Mouse (Mus musculus) limb, embryonic 12.5 days (tissue): ENCODE results near the gene Htr1f. TPM values are rescaled to one million over a fixed set of nuclear protein-coding genes. Genes with fewer than 3 reads are reported as not detected.

Experiments
- ATAC-seq: fragments of 200-750 bp; cut with Nextera tagmentation; 2 replicates; pipeline ENCODE4 v1.8.0; 2017; ENCODE audit warnings: low read depth, moderate TSS enrichment; ENCODE audit not compliant: insufficient number of reproducible peaks, insufficient read depth, low FRiP score, low TSS enrichment
- H3K27ac ChIP-seq: fragments of 300-500 bp; sonication (generic); 2 replicates; pipeline ENCODE4 v1.5.1; 2016; ENCODE audit warnings: mild to moderate bottlenecking, moderate library complexity
- H3K27me3 ChIP-seq: fragments of 300-500 bp; sonication (generic); 2 replicates; pipeline ENCODE4 v1.6.1; 2016; ENCODE audit warnings: mild to moderate bottlenecking, moderate library complexity
- H3K36me3 ChIP-seq: fragments of 300-500 bp; sonication (generic); 2 replicates; pipeline ENCODE4 v1.6.1; 2016; ENCODE audit warnings: mild to moderate bottlenecking, moderate library complexity
- H3K4me1 ChIP-seq: fragments of 300-500 bp; sonication (generic); replicated peaks from 2 replicates; pipeline ENCODE4 v1.6.1; 2016
- H3K4me2 ChIP-seq: fragments of 300-500 bp; sonication (generic); 2 replicates; pipeline ENCODE4 v1.6.1; 2016; ENCODE audit warnings: mild to moderate bottlenecking, moderate library complexity
- H3K4me3 ChIP-seq: fragments of 300-500 bp; sonication (generic); replicated peaks from 2 replicates; pipeline ENCODE4 v1.5.1; 2016; ENCODE audit warnings: mild to moderate bottlenecking
- H3K9ac ChIP-seq: fragments of 300-500 bp; sonication (generic); replicated peaks from 2 replicates; pipeline ENCODE4 v1.6.1; 2016; ENCODE audit warnings: mild to moderate bottlenecking, moderate library complexity
- H3K9me3 ChIP-seq: fragments of 300-500 bp; sonication (generic); 2 replicates; pipeline ENCODE4 v1.6.1; 2016; ENCODE audit warnings: mild to moderate bottlenecking, moderate library complexity
- WGBS: fragments of 180-500 bp; shearing (Covaris S2); methylation state at CpG from one replicate; pipeline ENCODE4 v1.1.7; 2016; 5-methylcytosine and 5-hydroxymethylcytosine counted together
- polyA plus RNA-seq: library from polyadenylated mRNA; unstranded; fragments of >200 nt; fragmentation: Nextera tagmentation; extraction: Ambion mirVana; gene quantifications from 2 replicates; pipeline ENCODE4 v1.2.1, GENCODE M21; 2016

The Htr1f gene
- polyA plus RNA-seq, 1 experiment from 2014 or later: 0.10 TPM

DNA sequence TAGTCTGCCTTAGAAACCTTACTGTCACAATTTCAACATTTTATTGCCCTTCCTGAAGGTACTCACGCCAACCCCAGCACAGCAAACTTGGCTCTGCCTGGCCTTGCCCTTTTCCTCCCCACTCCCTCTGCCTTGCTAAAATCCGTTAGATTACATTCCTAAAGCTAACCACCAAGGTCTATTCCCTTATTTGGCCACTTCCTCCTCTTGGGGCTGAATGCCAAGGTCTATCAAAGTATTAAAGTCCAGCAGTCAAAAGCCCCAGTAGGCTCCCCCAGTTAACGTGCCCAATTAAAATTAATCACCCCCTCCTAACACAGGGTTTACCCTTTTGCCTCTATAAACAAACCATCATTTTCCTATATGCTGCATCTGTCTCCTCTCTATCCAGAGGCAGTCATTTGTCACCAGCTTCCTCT lies 221.2 kb downstream of the Htr1f start:
- Histone ChIP-seq H3K9ac (no peak overlapping the region), H3K36me3 (no peaks in the 10 kb centered on the region), H3K4me1 (no peaks in the 10 kb centered on the region; the same call in 1 of the 2 replicates), H3K9me3 (0 out of 2 replicates have a peak, but pooled peaks cover 4% of the 10 kb centered on the region), H3K4me2 (no peak overlapping the region), H3K4me3 (no peak overlapping the region), H3K27ac (no peak overlapping the region), H3K27me3 (no peaks in the 10 kb centered on the region)
- peak; percentile 56; the same call in 1 of the 2 replicates for ATAC-seq
- 6% methylated on average over 3 of the region's 3 CpGs for WGBS

- Histone ChIP-seq H3K27me3 (no peaks in the 10 kb centered on the region), H3K27ac (no peak overlapping the region), H3K36me3 (no peaks in the 10 kb centered on the region), H3K9ac (no peak overlapping the region), H3K4me1 (no peaks in the 10 kb centered on the region; the same call in 1 of the 2 replicates), H3K4me2 (no peak overlapping the region), H3K4me3 (no peak overlapping the region), H3K9me3 (0 out of 2 replicates have a peak, but pooled peaks cover 4% of the 10 kb centered on the region)
- no peak for ATAC-seq
- WGBS: 65% methylated on average over 5 of the region's 5 CpGs
Observed at GRCm38 (mm10) chr16:64883896-64884295, 221.8 kb downstream of the Htr1f start.

DNA sequence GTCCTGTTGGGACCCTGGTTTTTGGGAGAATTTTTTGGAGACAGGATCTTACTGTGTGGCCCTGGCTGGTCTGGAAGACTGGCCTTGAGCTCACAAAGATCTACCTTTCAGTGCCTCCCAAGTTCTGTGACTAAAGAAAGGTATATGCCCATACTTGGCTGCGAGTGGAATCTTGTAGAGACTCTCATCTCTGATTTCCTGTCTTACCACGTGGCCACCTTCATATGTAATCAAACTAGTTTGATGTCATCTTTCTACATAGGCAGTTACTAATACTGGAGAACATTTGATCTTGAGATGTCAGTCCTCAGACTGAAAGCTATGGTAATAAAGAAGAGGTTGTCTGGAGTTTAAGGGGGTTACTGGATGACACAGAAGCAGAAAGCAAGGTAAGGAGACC lies 224.2 kb downstream of the Htr1f start:
- no peaks in the 10 kb centered on the region for H3K9me3 ChIP-seq
- H3K4me2 ChIP-seq: no peak overlapping the region
- no peak overlapping the region for H3K4me3 ChIP-seq
- no peaks in the 10 kb centered on the region; the same call in none of the 2 replicates for H3K4me1 ChIP-seq
- H3K27me3 ChIP-seq: no peaks in the 10 kb centered on the region
- no peak overlapping the region for H3K9ac ChIP-seq
- no peak for ATAC-seq
- H3K27ac ChIP-seq: no peak overlapping the region
- no peaks in the 10 kb centered on the region for H3K36me3 ChIP-seq
- WGBS: 81% methylated on average over 2 of the region's 2 CpGs

- no peak for ATAC-seq
- Histone ChIP-seq H3K4me1 (no peaks in the 10 kb centered on the region; the same call in none of the 2 replicates), H3K27ac (no peak overlapping the region), H3K27me3 (no peaks in the 10 kb centered on the region), H3K9me3 (no peaks in the 10 kb centered on the region), H3K9ac (no peak overlapping the region), H3K4me2 (no peak overlapping the region), H3K4me3 (no peak overlapping the region), H3K36me3 (no peaks in the 10 kb centered on the region)
- 88% methylated on average over 3 of the region's 3 CpGs for WGBS
Observed at GRCm38 (mm10) chr16:64880986-64881385, 224.7 kb downstream of the Htr1f start.

DNA sequence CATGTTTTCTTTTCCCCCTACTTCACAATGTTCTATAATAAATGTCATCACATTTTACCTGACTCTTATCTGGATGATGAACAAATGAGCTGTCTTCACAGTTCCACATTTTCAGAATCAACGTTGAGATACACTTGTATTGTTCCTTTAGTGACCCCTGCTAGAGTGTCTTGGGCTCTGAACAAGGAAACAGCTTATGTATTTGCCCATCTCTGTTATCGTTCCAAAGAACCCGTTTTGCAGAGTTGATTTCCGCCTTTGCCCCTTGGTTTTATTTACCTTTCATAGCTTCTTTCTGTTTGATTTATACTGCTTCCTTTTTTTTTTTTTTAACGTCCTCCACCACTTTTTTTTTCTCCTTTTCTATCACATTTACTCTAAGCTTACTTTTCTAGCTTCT lies 225.9 kb downstream of the Htr1f start:
- Histone ChIP-seq H3K4me2 (no peak overlapping the region), H3K9me3 (no peaks in the 10 kb centered on the region), H3K27ac (no peak overlapping the region), H3K4me1 (no peaks in the 10 kb centered on the region; the same call in none of the 2 replicates), H3K36me3 (no peaks in the 10 kb centered on the region), H3K9ac (no peak overlapping the region), H3K4me3 (no peak overlapping the region), H3K27me3 (no peaks in the 10 kb centered on the region)
- WGBS: 82% methylated on average over 5 of the region's 5 CpGs
- no peak for ATAC-seq

GRCm38 (mm10) chr16:64878611-64879132 lies 227.0 kb downstream of the Htr1f start:
- H3K27ac ChIP-seq: no peak overlapping the region

GRCm38 (mm10) chr16:64877314-64877713 lies 228.3 kb downstream of the Htr1f start:
- no peak overlapping the region for H3K4me3 ChIP-seq
- no peak overlapping the region for H3K27ac ChIP-seq
- H3K36me3 ChIP-seq: no peaks in the 10 kb centered on the region
- no peaks in the 10 kb centered on the region; the same call in 1 of the 2 replicates for H3K4me1 ChIP-seq
- no peak overlapping the region for H3K9ac ChIP-seq
- no peak for ATAC-seq
- H3K27me3 ChIP-seq: no peaks in the 10 kb centered on the region
- H3K4me2 ChIP-seq: no peak overlapping the region
- no peaks in the 10 kb centered on the region for H3K9me3 ChIP-seq
- WGBS: 91% methylated on average over 3 of the region's 3 CpGs

More at GRCm38 (mm10) chr16:64878611-64879132, 227.0 kb downstream of the Htr1f start:
- H3K9me3 ChIP-seq: no peaks in the 10 kb centered on the region
- no peak for ATAC-seq
- H3K36me3 ChIP-seq: no peaks in the 10 kb centered on the region
- no peak overlapping the region for H3K9ac ChIP-seq
- 74% methylated on average over 3 of the region's 3 CpGs for WGBS
- no peaks in the 10 kb centered on the region; the same call in 1 of the 2 replicates for H3K4me1 ChIP-seq
- H3K4me2 ChIP-seq: no peak overlapping the region
- H3K27me3 ChIP-seq: no peaks in the 10 kb centered on the region
- H3K4me3 ChIP-seq: no peak overlapping the region

GRCm38 (mm10) chr16:64876631-64877265 lies 228.9 kb downstream of the Htr1f start:
- Histone ChIP-seq H3K4me3 (no peak overlapping the region), H3K4me1 (no peaks in the 10 kb centered on the region; the same call in 1 of the 2 replicates), H3K9ac (no peak overlapping the region), H3K4me2 (no peak overlapping the region), H3K9me3 (no peaks in the 10 kb centered on the region), H3K27me3 (no peaks in the 10 kb centered on the region), H3K27ac (no peak overlapping the region), H3K36me3 (no peaks in the 10 kb centered on the region)
- ATAC-seq: no peak
- WGBS: 82% methylated on average over 4 of the region's 4 CpGs

- no peaks in the 10 kb centered on the region; the same call in 1 of the 2 replicates for H3K4me1 ChIP-seq
Observed at GRCm38 (mm10) chr16:64875822-64876221, 229.8 kb downstream of the Htr1f start.

DNA sequence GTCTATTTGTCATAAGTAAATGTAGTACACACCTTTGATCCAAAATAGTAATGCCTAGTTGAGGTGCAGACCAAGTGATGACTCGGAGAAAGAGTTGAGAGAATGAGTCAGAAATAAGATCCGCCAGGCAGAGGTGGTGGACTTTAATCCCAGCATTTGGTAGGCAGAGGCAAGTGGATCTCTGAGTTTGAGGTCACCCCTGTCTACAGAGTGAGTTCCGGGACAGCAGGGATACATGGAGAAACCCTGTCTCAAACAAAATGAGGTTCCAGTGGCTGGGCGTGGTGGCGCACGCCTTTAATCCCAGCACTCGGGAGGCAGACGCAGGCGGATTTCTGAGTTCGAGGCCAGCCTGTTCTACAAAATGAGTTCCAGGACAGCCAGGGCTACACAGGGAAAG lies 230.3 kb downstream of the Htr1f start:
- Histone ChIP-seq H3K27me3 (no peaks in the 10 kb centered on the region), H3K9ac (no peak overlapping the region), H3K4me2 (no peak overlapping the region), H3K4me3 (no peak overlapping the region), H3K36me3 (no peaks in the 10 kb centered on the region), H3K4me1 (no peaks in the 10 kb centered on the region; the same call in 1 of the 2 replicates), H3K27ac (no peak overlapping the region), H3K9me3 (no peaks in the 10 kb centered on the region)
- WGBS: 94% methylated on average over 10 of the region's 10 CpGs
- no peak for ATAC-seq

More at GRCm38 (mm10) chr16:64875822-64876221, 229.8 kb downstream of the Htr1f start:
- WGBS: 74% methylated on average over 1 of the region's 1 CpGs
- no peaks in the 10 kb centered on the region for H3K9me3 ChIP-seq
- no peak overlapping the region for H3K4me2 ChIP-seq
- no peaks in the 10 kb centered on the region for H3K36me3 ChIP-seq
- H3K4me3 ChIP-seq: no peak overlapping the region
- no peaks in the 10 kb centered on the region for H3K27me3 ChIP-seq
- H3K27ac ChIP-seq: no peak overlapping the region
- no peak overlapping the region for H3K9ac ChIP-seq
- ATAC-seq: no peak
